Mouse (Mus musculus) splenic B cell, adult 2 months (primary cell): ENCODE data around the gene Dgki.

Source experiments
- DNase-seq: peaks from one replicate; pipeline ENCODE4 v3.0.0-alpha.2; 2011; ENCODE audit warnings: low read depth, low spot score
- H3K27me3 ChIP-seq: 2 replicates; pipeline ENCODE4 v1.6.1; 2012; ENCODE audit warnings: mild to moderate bottlenecking, low read length, moderate library complexity, mixed read lengths; ENCODE audit not compliant: control insufficient read depth, poor library complexity, insufficient read depth, severe bottlenecking
- H3K36me3 ChIP-seq: 2 replicates; pipeline ENCODE4 v1.6.1; 2012; ENCODE audit warnings: mild to moderate bottlenecking, low read length, moderate library complexity, mixed read lengths; ENCODE audit not compliant: control insufficient read depth, poor library complexity, insufficient read depth, severe bottlenecking

Gene Dgki

GRCm38 (mm10) chr6:36904911-36905310 lies 395.1 kb downstream of the Dgki start:
- DNase-seq = no peak
- Histone ChIP-seq H3K27me3 (no peaks in the 10 kb centered on the region), H3K36me3 (no peaks in the 10 kb centered on the region)

DNA sequence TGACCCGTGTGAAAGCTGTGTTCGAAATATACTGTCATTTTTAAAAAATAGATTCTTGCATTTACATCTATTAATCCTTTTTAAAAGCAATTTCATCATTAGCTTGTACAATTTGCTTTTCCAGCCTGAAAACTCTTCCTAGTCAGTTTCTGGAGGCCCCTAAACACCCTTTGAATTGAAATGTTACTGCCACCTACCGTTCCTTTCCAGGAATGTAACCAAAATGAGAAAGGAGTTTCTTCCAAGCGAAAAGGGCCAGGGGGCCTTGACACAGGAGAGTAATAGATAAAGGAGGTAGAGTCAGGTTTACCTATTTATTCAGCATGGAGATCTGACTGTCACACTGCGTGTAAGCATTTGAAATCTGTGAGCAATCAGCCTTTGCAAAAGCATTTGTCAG lies 396.2 kb downstream of the Dgki start:
- Histone ChIP-seq H3K36me3 (no peaks in the 10 kb centered on the region), H3K27me3 (no peaks in the 10 kb centered on the region)
- DNase-seq = no peak

- no peaks in the 10 kb centered on the region for H3K36me3 ChIP-seq
- no peaks in the 10 kb centered on the region for H3K27me3 ChIP-seq
- no peak for DNase-seq
These were observed 396.7 kb downstream of the Dgki start for GRCm38 (mm10) chr6:36903159-36903794.

DNA sequence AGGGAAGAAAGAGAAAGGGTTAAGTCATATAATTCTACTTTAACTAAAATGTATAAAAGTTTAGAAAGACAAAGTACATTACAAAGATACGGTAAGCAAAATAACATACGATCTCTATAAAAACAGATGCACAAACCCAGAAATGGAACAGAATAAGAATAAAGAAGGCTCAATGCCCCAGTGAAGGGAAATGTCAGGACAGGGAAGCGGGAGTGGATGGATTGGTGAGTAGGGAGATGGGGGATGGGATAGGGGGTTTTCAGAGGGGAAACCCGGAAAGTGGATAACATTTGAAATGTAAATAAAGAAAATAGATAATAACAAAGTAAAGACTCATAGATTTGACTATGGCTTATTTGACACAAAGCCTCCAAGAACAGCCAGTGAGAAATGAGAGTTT lies 400.1 kb downstream of the Dgki start:
- H3K36me3 ChIP-seq = no peaks in the 10 kb centered on the region
- no peak for DNase-seq
- no peaks in the 10 kb centered on the region for H3K27me3 ChIP-seq

DNA sequence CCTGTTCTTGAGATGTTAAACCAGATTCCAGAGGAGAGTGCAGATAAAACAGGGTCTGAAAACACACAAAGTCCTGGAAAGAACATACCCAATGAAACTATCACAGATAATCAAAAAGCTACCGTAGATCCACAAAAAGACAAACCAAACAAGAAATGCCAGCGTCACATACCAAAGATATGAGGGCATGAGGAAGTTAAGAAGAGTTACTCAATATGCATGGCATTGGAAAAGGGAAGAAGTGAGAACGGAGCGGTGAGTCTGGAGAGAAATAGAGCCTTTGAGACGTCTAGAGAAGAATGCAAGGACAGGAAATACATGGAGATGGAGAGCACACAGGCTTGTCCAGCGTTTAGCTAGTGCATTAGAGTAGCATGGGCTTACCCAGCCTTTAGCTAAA lies 401.6 kb downstream of the Dgki start:
- Histone ChIP-seq H3K27me3 (no peaks in the 10 kb centered on the region), H3K36me3 (no peaks in the 10 kb centered on the region)
- DNase-seq = no peak

DNA sequence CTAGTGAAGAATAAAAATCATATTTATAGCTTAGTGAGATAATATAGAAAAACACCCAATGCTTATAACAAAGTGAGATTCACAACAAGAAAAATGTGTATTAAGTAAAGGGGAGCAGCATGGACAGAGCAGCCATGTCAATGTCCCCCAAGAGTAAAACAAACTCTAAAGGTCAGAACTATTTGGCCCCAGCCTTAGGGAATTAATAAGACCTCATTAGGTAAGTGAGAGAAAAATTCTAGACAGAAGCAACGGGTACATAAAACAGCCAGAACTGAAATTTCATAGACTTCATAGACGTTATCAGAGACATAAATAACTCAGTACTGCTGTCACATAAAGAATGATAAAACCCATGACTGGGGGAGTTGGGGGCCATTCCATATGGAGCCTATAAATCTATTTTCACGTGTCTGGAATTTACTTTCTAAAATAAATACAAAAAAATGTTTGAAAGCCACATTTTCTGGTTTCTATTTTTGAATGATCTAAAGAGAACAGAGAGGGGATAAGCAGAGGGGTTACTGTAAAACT lies 402.3 kb downstream of the Dgki start:
- H3K27me3 ChIP-seq = no peaks in the 10 kb centered on the region
- DNase-seq = no peak
- H3K36me3 ChIP-seq = no peaks in the 10 kb centered on the region

GRCm38 (mm10) chr6:36896656-36897055 lies 403.3 kb downstream of the Dgki start:
- Histone ChIP-seq H3K27me3 (no peaks in the 10 kb centered on the region), H3K36me3 (no peaks in the 10 kb centered on the region)
- DNase-seq = no peak

DNA sequence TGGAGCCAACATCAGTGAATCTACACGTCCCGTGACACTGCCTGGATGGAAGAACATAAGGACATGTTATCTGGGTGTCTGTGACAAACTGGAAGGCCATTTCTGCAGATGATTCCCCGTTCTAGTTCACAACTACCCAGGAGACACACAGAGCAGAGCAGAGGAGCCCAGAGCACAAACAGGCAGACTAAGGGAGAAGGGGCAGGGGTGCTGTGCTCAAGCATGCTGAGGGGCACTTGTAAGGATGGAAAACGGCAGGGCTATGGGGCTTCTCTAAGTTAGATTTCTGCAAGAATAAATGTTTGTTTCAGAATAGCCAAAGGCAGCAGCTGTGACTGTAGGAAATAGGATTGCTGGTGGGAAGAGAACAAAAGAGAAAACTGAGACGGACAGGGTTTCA lies 408.2 kb downstream of the Dgki start:
- no peak for DNase-seq
- H3K27me3 ChIP-seq = no peaks in the 10 kb centered on the region
- H3K36me3 ChIP-seq = no peaks in the 10 kb centered on the region

GRCm38 (mm10) chr6:36890776-36891175 lies 409.2 kb downstream of the Dgki start:
- H3K27me3 ChIP-seq = no peaks in the 10 kb centered on the region
- DNase-seq = no peak
- H3K36me3 ChIP-seq = no peaks in the 10 kb centered on the region

GRCm38 (mm10) chr6:36890296-36890695 lies 409.7 kb downstream of the Dgki start:
- Histone ChIP-seq H3K36me3 (no peaks in the 10 kb centered on the region), H3K27me3 (no peaks in the 10 kb centered on the region)
- no peak for DNase-seq

DNA sequence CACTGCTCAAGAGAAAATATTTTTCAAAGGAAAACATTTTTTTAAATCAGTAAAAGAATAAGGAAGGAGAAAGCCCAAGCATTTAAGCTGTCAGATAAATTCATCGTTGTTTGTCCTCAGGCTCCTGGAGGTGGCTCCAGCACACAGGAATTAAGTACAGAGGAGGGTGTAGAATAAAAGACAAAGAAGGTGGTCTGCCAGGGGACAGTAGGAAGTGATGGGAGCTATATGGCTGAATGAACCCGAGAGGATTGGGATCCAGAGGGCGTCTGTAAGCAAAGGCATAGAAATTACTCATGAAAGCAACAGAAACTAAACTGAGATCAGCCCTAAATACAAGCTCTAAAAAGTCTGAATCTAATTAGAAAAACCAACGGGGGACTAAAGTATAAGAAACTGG lies 418.7 kb downstream of the Dgki start:
- no peak for DNase-seq
- Histone ChIP-seq H3K36me3 (no peaks in the 10 kb centered on the region), H3K27me3 (no peaks in the 10 kb centered on the region)

GRCm38 (mm10) chr6:36880643-36881263 lies 419.2 kb downstream of the Dgki start:
- Histone ChIP-seq H3K27me3 (no peaks in the 10 kb centered on the region), H3K36me3 (no peaks in the 10 kb centered on the region)
- DNase-seq = no peak

- H3K36me3 ChIP-seq = no peaks in the 10 kb centered on the region
- no peak for DNase-seq
- no peaks in the 10 kb centered on the region for H3K27me3 ChIP-seq
These were observed 422.6 kb downstream of the Dgki start for GRCm38 (mm10) chr6:36877399-36877798.

DNA sequence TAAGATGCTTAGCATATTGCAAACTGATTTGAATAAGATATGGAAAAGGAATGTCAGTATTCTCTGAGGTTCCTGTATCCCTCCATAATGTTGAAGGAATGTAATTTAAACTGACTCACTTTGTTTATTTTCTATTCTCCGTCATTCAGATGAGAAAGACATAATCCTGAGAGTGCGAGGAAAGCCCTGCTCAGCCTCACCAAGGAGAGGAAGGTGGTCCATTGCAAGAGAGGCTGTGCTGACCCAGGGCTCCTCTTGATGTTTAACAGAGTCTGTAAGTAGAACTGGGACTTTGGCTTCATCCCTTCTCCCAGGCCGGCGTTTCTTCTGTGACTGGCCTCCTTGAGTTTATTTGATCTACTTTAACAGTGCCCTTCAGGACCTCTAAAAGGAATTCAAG lies 423.6 kb downstream of the Dgki start:
- DNase-seq = no peak
- Histone ChIP-seq H3K36me3 (no peaks in the 10 kb centered on the region), H3K27me3 (no peaks in the 10 kb centered on the region)

GRCm38 (mm10) chr6:36875926-36876325 lies 424.1 kb downstream of the Dgki start:
- no peaks in the 10 kb centered on the region for H3K36me3 ChIP-seq
- H3K27me3 ChIP-seq = no peaks in the 10 kb centered on the region
- DNase-seq = no peak

GRCm38 (mm10) chr6:36872876-36873275 lies 427.1 kb downstream of the Dgki start:
- Histone ChIP-seq H3K27me3 (no peaks in the 10 kb centered on the region), H3K36me3 (no peaks in the 10 kb centered on the region)
- DNase-seq = no peak
